Mouse (Mus musculus) heart, adult 18-20 months (tissue): ENCODE data around the gene Rbck1. TPM values are rescaled to one million over a fixed set of nuclear protein-coding genes. Genes with fewer than 3 reads are reported as not detected.
A peak's percentile ranks its signal among the peaks of the same experiment; 100 is the strongest.
"Not testable (repeated sequence)": the region's sequence is repeated elsewhere in the genome, so short reads cannot be mapped to it uniquely, and the experiment has no call there.

Source experiments
- DNase-seq, 2 experiments: peaks; one replicate each; pipeline ENCODE4 v3.0.0; 2021 to 2022; ENCODE audit warnings: mixed read lengths in 1 of 2
- long read RNA-seq, 2 experiments: library from polyadenylated mRNA; stranded (forward); transcript quantifications; one replicate each; pipeline ENCODE4 v2.0.0; 2021
- total RNA-seq, 2 experiments: library from RNA; stranded (reverse); gene quantifications; 2 replicates each; pipeline ENCODE4 v1.2.3; 2021

Gene Rbck1
- 10 to 100 TPM; 45.8 to 46.9 TPM for total RNA-seq
- long read RNA-seq, experiment 1, transcript Rbck1-202 (12 exons, 2,384 nt), result major isoform, 58 of 79 reads
- long read RNA-seq, experiment 1, partial matches to known transcripts, result 7 of 79 reads
- long read RNA-seq, experiment 1, other reads (novel, unspliced or antisense), result 14 of 79 reads
- long read RNA-seq, experiment 2, transcript Rbck1-202 (12 exons, 2,384 nt), result major isoform, 26 of 35 reads
- long read RNA-seq, experiment 2, partial matches to known transcripts, result 3 of 35 reads
- long read RNA-seq, experiment 2, other reads (novel, unspliced or antisense), result 5 of 35 reads

GRCm38 (mm10) chr2:152332101-152332825 is at the start of gene Rbck1:
Rbck1 (minus strand) TSS chr2:152332653.
- DNase-seq, result peak; percentile 93 to 94

- DNase-seq, result no peak
Measured at GRCm38 (mm10) chr2:152376345-152376741, 43.9 kb upstream of the Rbck1 start, which contains the start of gene Nrsn2. Nrsn2 (minus strand) TSS chr2:152376638.

GRCm38 (mm10) chr2:152375652-152376344 is 43.3 kb upstream of the Rbck1 start:
- no peak for DNase-seq

- no peak for DNase-seq
Measured at GRCm38 (mm10) chr2:152373547-152373946, 41.1 kb upstream of the Rbck1 start.

- no peak for DNase-seq
Measured at GRCm38 (mm10) chr2:152372661-152373060, 40.2 kb upstream of the Rbck1 start.

- no peak for DNase-seq
Measured at GRCm38 (mm10) chr2:152372104-152372503, 39.7 kb upstream of the Rbck1 start.

- DNase-seq, result peak; percentile 51 to 73
Measured at GRCm38 (mm10) chr2:152368532-152369140, 36.2 kb upstream of the Rbck1 start.

- DNase-seq, result no peak
Measured at GRCm38 (mm10) chr2:152367917-152368316, 35.5 kb upstream of the Rbck1 start.

- peak; percentile 88 to 89 for DNase-seq
Measured at GRCm38 (mm10) chr2:152363245-152364147, 31.0 kb upstream of the Rbck1 start.

GRCm38 (mm10) chr2:152361193-152361592 is 28.7 kb upstream of the Rbck1 start:
- DNase-seq, result no peak

GRCm38 (mm10) chr2:152360271-152360775 is 27.9 kb upstream of the Rbck1 start:
- DNase-seq, result peak; percentile 90 to 95

GRCm38 (mm10) chr2:152359616-152360015 is 27.2 kb upstream of the Rbck1 start:
- peak; percentile 44 to 48 for DNase-seq

GRCm38 (mm10) chr2:152358977-152359376 is 26.5 kb upstream of the Rbck1 start:
- not testable (repeated sequence) for DNase-seq

- no peak for DNase-seq
Measured at GRCm38 (mm10) chr2:152357254-152357653, 24.8 kb upstream of the Rbck1 start.

- peak; percentile 74 to 83 for DNase-seq
Measured at GRCm38 (mm10) chr2:152349842-152350540, 17.5 kb upstream of the Rbck1 start.

- DNase-seq, result no peak
Measured at GRCm38 (mm10) chr2:152349205-152349604, 16.8 kb upstream of the Rbck1 start.

GRCm38 (mm10) chr2:152347722-152348121 is 15.3 kb upstream of the Rbck1 start:
- DNase-seq, result no peak

GRCm38 (mm10) chr2:152346776-152347465 is 14.5 kb upstream of the Rbck1 start:
- peak in 1 of 2 experiments; percentile 38 for DNase-seq

GRCm38 (mm10) chr2:152345393-152345792 is 12.9 kb upstream of the Rbck1 start:
- DNase-seq, result no peak

GRCm38 (mm10) chr2:152344909-152345308 is 12.5 kb upstream of the Rbck1 start:
- no peak for DNase-seq
